Mouse (Mus musculus): Measurements from ENCODE around the gene Vdac2. TPM values are rescaled to one million over a fixed set of nuclear protein-coding genes. Genes with fewer than 3 reads are reported as not detected.

Gene Vdac2
- polyA plus RNA-seq, 1 experiment: 402 TPM

DNA sequence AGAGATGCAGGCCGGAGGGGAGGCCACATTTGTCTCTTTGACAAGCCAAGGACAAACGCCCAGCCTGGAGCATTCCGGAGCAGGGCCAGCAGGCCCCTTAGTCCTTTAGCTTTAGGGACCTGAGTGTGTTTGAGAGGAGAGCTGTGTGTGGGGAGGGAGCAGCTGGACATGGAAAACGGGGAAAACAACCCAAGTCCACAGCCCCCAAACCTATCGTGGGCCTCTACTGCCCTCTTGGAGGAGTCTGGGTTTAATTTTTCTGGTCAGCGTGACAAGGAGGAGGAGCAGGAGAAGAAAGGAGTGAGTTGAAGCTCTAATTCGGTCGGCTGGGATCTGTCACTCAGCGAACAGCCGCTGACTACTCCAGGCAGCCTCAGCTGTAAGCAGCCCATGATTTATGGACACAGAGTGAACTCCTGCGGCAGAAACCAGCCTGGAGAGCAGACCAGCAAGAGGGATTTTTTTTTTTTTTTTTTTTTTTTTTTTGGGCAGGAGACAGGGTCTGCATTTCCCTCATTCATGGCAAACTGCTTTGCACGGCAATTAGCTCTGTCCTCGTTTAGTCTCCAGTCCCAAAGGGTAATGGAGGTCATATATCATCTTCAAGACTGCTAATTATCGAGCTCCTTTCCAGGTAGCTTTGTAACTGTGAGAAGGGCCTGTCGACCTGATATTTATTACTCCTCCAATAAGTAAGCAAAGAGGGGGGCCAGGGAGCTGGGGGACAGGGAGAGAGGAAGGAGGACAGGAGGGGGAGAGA lies 66.7 kb downstream of the Vdac2 start:
- Histone ChIP-seq H3K36me3 (ENCODE audit: control insufficient read depth, insufficient read depth, low read length) (no peaks in the 10 kb centered on the region), H3K27ac (ENCODE audit: control insufficient read depth, insufficient read depth, low read depth, low read length) (no peak overlapping the region), H3K4me1 (ENCODE audit: control insufficient read depth, insufficient read depth, low read length) (peaks cover 3% of the 10 kb centered on the region; the same call in 1 of the 2 replicates), H3K27me3 (ENCODE audit: control insufficient read depth, insufficient read depth, low read length) (no peaks in the 10 kb centered on the region), H3K4me3 (ENCODE audit: control insufficient read depth, low read depth, low read length) (no peak overlapping the region; the same call in 1 of the 2 replicates)
- TF ChIP-seq POLR2A (IDR thresholded peaks at IDR 0.05; ENCODE audit: control insufficient read depth, low read depth, low read length) (no peak), CTCF (IDR thresholded peaks at IDR 0.05; ENCODE audit: control insufficient read depth, insufficient read depth, insufficient replicate concordance, low read depth, low read length) (no peak)

- H3K27me3 ChIP-seq (ENCODE audit: control insufficient read depth, insufficient read depth, low read length): no peaks in the 10 kb centered on the region
- H3K4me3 ChIP-seq (ENCODE audit: control insufficient read depth, low read depth, low read length): no peak overlapping the region
- H3K27ac ChIP-seq (ENCODE audit: control insufficient read depth, insufficient read depth, low read depth, low read length): no peak overlapping the region
- peaks cover 3% of the 10 kb centered on the region; the same call in 1 of the 2 replicates for H3K4me1 ChIP-seq (ENCODE audit: control insufficient read depth, insufficient read depth, low read length)
- no peaks in the 10 kb centered on the region for H3K36me3 ChIP-seq (ENCODE audit: control insufficient read depth, insufficient read depth, low read length)
- TF ChIP-seq CTCF (IDR thresholded peaks at IDR 0.05; ENCODE audit: control insufficient read depth, insufficient read depth, insufficient replicate concordance, low read depth, low read length) (no peak), POLR2A (IDR thresholded peaks at IDR 0.05; ENCODE audit: control insufficient read depth, low read depth, low read length) (no peak)
These were observed 67.3 kb downstream of the Vdac2 start for GRCm38 (mm10) chr14:21892341-21892659.

Other genes with a start within 250 kb of the Vdac2 start
- gene Dupd1, start 110.7 kb upstream of the Vdac2 start, polyA plus RNA-seq (2012; rRNA removed): 6.3 and 7.9 TPM in 2 replicates
- gene Samd8, start 74.7 kb upstream of the Vdac2 start, polyA plus RNA-seq (2012; rRNA removed): 95.1 and 118 TPM in 2 replicates
- 883 and 961 TPM in 2 replicates for gene Dusp13, start 74.1 kb upstream of the Vdac2 start, polyA plus RNA-seq (2012; rRNA removed)
- 5.9 and 6.4 TPM in 2 replicates for gene Comtd1, start 23.7 kb downstream of the Vdac2 start, polyA plus RNA-seq (2012; rRNA removed)
- gene Zfp503, start 164.4 kb downstream of the Vdac2 start, polyA plus RNA-seq (2012; rRNA removed): 0.43 and 1.4 TPM in 2 replicates
- 1.6 and 2.1 TPM in 2 replicates for gene Lrmda, start 194.5 kb downstream of the Vdac2 start, polyA plus RNA-seq (2012; rRNA removed)